In the genomic region with DNA sequence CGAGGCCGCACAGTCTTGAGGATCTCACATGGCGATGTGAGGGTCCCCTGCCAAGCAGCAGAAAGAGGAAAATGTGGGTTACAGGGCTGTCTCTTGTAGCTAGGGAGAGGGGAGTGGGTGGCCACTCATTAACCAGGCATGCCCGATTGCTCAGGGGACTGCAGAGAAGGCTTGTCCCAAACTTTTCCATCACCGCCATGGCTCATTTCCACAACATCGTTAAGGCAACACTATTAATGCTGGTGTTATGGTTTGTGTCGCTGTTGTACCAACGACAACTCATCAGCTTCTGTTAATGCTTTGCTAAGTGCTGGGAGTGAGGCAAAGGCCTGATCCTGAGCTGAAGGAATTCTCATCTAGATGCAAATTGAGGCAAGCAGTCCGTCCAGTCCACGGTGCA, we compare ENCODE assay signal across 13 mouse cellular contexts.
"Had no signal": no experiment of that assay in that cellular context is flagged by ENCODE, and none has a peak within 500 bp of the region (broad histone marks: within the 10 kb centered on the region; RNA-seq: fewer than 3 reads in every experiment).

No protein-coding gene starts in this region.

- H3K4me2 ChIP-seq: intestine, embryonic 15.5 days; limb, embryonic 12.5 days; liver, embryonic 13.5 days; lung, embryonic 15.5 days; midbrain, embryonic 13.5 days; neural tube, embryonic 15.5 days had no signal

- H3K4me3 ChIP-seq: intestine, embryonic 15.5 days; limb, embryonic 12.5 days; liver, embryonic 13.5 days; lung, embryonic 15.5 days; midbrain, embryonic 13.5 days; myocyte; neural tube, embryonic 15.5 days had no signal

- H3K4me1 ChIP-seq: limb, embryonic 12.5 days; lung, embryonic 15.5 days; midbrain, embryonic 13.5 days; neural tube, embryonic 15.5 days had no signal

- ATAC-seq: intestine, embryonic 15.5 days; liver, postnatal 0 days; midbrain, embryonic 13.5 days had no signal

- H3K9ac ChIP-seq: intestine, embryonic 15.5 days; limb, embryonic 12.5 days; liver, embryonic 13.5 days; liver, postnatal 0 days; lung, embryonic 15.5 days; midbrain, embryonic 13.5 days; neural tube, embryonic 15.5 days had no signal

- DNase-seq: liver; liver, embryonic 13.5 days; liver, postnatal 0 days; right cerebral cortex, adult 18-20 months; right cerebral cortex, postnatal 25 days; thymus, postnatal 4 days had no signal

- H3K27me3 ChIP-seq: intestine, embryonic 15.5 days; limb, embryonic 12.5 days; liver, embryonic 13.5 days; lung, embryonic 15.5 days; midbrain, embryonic 13.5 days; neural tube, embryonic 15.5 days had no signal

- H3K27ac ChIP-seq: intestine, embryonic 15.5 days; limb, embryonic 12.5 days; liver, embryonic 13.5 days; lung, embryonic 15.5 days; midbrain, embryonic 13.5 days; neural tube, embryonic 15.5 days; stomach, postnatal 0 days had no signal

- H3K36me3 ChIP-seq: intestine, embryonic 15.5 days; limb, embryonic 12.5 days; liver, embryonic 13.5 days; lung, embryonic 15.5 days; midbrain, embryonic 13.5 days; neural tube, embryonic 15.5 days had no signal

- H3K9me3 ChIP-seq: intestine, embryonic 15.5 days; lung, embryonic 15.5 days; midbrain, embryonic 13.5 days had no signal
